Mouse (Mus musculus): ENCODE results near the gene Gse1.

Gse1 gene

DNA sequence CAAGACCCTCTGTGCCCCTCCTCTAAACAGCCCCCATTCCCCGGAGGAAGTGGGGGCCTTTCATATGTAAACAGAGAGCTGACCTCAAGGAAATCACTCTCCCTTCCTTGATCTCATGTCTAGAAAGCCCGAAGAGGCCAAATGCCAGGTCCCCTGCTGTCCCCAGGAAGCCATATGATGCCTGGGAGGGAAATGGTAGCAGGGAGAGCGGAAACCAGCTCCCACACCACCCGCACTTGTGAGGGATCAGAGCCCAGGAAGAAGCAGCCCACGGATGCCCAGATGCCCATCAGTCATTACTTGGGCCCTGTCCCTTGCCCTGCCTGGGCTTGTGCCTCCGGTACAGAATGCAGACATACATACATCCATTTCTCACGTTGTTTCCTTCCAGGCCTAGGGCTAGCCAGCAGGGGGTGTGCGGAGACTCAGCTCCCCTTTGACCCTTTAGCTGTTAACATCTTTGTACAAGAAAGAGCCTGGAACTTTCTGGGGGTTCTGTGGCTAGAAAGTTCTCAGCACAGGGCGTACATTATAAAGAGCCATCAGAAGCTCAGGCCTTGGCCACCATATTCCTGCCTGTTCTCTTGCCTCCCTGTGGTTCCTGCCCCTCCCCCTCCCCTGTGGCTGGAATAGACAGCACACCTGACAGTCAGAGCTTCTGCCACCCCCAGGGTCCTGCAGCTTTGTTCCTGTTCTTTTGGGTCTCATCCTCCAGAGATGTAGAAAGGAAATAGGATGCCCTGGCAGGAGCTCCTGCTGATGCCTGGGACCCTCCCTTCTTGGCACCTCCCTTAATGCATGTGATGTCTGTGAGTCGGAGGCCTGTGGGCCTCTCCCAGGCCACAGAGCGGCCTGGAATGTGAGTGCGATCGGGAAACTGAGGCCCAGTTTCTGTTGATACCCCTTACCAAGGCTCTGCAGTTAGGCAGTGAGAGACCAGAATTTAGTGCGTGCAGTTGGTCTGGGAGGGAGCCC lies 180.3 kb downstream of the Gse1 start:
- DNase-seq = no peak

DNA sequence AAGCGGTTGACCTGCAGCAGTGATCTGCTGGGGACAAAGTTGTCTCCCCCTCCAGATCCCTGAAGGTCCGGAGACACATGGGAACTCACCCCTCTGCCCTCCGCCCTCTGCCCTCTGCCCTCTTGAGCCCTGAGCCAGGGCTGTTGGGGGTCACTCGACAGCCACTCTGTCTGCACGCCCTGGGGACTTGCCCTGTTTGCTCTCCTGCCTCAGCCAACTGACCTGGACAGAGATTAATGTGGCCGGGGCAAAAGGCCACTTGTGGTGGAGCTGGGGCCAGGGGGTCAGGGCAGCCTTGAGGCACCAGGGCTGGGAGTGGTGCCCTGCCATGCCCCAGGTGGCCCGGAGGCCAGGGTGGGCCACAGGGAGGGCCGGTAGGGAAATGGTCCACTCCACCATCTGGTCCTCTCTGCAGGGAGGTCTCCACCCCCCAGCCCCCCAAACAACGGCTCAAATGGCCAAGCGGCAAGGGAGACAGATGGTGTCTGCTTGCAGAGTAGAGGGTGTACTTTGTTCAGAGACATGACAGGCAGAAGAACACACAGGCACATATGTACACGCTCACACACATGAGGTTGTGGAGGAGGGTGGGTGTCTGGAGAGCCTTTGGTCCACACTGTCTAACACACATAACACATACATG lies 181.2 kb downstream of the Gse1 start:
- no peak for DNase-seq

DNA sequence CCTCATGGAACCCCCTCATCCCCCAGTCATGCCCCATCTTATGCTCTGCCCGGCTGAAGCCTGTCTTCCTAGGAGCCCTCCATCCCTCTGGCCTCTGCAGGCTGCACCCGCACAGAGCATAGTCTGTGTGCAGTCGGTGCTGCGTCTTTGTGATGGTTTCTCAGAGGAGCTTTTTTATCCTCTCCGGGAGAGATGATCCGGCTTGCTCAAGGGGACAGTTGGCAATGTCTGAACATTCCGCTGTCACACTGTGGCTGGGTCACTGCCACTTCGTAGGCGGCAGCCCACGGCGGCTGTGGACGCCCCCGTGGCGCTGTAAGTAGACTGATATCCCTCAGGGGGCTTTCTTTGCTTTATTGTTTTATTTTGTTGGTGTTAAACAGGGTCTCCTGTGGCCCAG lies 182.8 kb downstream of the Gse1 start:
- no peak for DNase-seq

DNA sequence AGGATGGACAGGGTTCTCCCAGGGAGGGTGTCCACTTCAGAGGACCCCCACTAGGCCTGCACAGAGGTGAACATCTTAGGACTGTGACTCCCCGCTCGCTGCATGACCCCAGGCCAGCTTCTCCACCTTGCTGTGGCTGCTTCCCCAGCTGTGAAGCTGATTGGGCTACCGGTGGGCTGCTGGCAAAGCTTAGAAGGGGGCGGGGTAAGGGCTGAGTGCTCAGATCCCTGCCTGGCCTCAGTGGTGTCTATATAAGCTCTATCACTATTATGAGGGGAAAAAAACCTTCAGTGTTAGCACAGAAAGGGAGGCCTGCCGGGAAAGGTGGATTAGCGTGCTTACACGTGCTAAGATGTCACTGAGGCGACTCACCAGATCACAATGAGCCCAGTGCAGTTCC lies 183.6 kb downstream of the Gse1 start:
- no peak for DNase-seq

DNA sequence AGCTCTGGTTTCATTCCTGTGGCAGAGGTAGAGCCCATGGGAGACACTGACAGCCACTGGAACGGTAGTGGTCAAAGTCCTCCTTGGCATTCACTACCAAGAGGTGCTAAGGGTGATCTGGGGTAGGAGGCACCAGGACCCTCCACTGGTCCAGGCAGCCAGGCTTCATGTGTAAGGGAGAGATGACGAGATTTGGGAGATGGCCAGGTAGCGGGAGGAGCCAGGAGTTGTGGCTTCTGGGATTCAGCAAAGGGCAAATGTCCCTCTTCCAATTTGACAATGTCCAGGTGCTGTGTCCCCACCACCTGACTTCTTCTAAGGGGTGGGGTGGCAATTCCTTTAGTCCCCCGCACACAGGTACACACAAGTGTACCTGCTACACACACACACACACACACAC lies 184.1 kb downstream of the Gse1 start:
- DNase-seq = no peak

DNA sequence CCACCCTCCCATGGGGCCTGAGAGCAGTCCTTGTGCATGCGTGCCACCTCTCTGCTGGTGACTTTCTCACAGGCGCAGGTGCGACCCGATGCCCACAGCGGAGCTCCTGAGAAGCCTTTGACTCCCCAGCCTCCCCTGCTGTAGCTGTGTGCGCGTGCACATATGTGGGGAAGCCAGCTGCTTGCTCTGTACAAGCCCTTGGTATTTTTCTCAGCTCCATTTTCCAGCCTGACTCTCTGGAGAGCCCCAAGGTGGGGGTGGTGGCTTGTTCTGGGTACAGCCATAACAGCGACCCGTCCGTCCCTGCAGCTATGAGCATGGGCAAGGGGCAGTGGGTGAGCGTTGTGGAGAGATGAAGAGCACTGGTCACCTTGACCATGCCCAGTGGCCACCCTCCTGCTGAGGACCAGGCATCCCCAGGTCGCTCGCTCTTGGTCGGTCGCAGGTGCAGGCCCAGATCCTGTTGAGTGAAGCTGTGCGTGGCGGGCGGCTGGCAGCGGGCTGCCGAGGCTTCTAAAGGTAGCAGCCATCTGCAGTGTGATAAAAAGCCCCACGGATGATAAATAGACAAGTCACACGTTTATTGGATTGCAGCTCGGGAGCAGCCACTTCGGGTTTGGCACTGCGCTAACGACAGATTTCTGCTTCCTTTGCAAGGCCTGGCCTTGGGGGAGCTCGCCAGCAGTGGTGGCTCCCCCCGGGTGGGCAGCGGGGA lies 184.8 kb downstream of the Gse1 start:
- DNase-seq = peak; percentile 43

DNA sequence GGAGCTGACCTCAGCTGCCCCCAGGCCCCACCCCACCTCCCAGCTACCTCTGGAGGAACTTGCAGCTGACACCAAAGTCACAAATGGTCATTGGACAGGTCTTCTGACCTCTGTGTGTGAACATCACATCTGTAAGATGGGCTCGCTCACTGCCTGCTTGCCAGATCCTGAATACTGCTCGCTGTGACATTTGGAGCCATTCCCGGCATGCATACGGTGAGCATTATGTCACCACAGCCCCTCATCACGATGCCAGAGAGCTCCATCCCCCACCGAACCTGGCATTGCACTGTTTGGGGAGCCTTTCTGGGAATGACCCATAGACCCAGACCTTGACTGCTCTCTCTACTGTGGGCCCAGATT lies 185.4 kb downstream of the Gse1 start:
- no peak for DNase-seq

DNA sequence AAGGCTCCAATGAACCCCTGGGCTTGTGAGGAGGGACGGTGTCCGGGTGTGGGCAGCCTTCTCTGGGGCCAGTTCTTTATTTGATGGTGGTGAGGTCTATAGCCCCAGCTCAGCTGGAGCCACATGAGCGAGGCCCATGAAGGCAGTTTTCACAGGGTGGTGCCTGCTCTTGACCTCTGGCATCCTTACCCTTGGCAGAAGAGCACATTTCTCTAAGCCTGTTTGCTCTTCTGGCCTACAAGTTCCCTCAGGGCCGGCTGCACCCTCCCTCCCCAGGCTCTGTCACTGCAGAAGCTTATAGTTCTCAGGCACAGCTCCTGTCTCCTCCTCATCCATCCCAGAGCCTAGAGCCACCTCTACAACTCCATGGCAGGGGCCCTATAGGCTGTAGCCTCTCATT lies 186.0 kb downstream of the Gse1 start:
- no peak for DNase-seq

DNA sequence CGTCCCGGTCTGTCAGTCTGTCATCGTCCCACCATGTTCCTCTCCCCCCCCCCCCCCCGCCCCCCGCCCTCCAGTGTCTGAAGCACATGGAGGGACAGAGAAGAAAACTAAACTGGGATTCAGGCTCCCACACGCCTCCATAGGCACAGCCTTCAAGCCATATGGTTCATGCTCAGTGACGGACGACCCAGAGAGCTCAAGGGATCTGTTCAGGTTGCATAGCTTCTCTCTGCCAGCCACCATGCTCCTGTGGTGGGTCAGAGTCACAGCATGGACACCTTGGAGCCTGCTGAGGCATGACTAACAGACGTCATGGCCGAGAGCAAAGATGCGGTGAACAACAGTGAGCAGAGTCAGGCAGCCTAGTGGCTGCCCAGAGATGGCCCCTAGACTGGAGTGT lies 187.2 kb downstream of the Gse1 start:
- DNase-seq = no peak

DNA sequence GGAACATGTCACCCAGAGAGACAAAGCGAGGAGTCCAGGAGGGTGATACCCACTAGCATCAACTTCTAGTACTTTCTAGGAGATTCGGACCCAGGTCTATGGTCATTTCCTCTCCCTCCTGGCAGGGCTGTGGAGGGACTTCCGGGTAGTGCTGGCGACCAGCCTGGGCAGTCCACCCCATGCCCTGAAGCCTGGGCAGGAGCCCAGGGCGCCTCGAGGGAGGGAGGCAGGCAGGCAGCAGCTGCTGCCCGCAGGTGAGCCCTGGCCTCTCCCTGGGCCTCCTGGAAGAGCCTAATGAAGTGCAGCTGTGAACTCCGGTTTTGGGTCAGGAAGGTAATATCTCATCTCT lies 187.9 kb downstream of the Gse1 start:
- DNase-seq = no peak

DNA sequence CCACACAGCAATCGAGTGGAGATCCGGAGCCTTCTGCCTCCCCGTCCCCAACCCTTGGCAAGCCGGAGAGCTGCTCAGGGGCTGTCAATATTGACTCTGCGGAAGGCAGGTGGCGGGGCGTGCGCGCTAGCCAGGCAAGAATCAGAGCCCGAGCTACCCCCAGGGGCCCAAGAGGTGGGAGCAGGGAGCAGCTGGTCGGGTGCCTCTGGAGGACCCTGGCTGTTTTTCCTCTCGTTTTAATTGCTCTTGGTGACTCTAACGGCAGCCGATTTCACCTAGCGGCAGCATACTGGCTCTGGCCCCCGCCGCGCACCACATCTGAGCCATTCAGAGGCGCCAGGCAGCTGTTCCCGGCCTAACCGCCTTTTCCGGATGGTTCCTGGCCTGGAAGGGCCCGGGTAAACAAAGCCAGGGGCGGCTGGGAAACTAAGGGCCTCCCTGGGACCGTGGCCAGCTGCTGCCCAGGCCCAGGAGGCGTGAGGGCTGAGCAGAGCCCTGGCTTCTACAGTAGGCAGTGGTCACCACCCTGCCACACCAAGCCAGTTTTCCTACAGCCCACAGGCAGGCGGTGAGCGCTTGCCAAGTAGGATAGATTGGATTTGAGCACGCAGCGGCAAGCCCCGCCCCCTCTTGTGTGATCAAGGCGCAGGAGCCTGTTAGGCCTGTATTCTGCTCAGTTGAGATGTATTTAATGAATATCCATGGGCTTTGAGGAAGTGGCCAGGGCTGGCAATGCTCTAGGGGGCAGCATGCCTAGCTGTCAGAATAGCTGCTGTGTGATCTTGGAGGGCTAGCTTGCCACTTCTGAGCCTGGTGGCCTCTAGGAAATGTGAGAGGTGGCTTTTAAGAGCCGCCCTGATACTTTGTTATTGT lies 188.5 kb downstream of the Gse1 start:
- DNase-seq = peak; percentile 55

DNA sequence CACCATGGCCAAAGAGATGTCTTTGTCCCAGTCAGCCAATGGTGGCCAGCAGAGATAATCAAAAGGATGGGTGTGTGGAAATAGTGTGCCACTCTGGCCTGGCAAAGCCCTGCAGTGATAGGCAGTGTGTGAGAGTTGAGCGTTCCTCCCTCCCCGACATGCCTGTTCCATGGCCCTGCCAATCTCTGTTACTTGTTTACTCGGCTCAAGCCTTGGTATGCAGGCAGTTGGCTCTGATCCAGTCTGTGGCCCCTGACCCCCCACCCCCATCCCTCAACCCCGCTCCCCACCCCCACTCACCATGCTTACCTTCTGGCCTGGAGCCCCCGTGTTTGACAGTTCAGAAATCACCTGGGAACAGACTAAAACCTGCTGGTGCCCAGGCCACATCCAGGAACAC lies 189.9 kb downstream of the Gse1 start:
- no peak for DNase-seq

DNA sequence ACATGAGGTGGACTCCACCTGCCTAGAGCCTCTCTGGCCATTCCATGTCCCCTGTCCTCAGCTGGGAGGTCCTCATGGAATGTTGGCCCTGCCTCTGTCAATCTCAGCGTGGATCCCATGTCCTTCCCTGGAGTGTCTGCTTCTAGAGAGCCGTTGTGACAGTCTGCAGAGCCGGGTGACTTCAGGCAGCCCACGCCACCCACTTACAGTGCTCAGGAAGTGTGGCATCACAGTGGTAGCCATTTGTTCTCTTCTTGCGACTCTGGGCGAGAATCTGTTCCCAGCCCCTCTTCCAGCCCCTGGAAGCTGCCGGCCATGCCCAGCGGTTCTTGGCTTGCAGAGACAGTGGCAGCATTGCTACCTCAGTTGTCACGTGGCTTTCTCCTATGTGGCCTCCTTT lies 191.4 kb downstream of the Gse1 start:
- no peak for DNase-seq

DNA sequence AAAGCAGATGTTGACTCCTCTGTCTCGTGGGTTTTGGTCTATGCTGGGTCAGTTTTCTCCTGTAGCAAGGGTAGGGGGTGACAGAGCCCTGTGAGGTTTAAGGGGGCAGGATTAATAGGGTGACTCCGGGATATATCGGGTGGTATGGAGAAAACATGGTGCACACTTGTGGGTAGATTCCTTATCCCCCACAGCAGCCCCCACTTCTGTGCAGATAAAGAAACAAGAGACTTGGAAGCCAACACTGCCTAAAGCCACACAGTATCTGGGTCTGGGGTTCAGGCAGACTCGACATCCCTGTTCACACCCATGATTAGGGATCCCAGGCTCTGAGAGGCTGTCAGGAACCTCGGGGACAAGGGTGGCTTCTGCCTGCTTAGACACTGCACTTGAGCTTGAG lies 192.0 kb downstream of the Gse1 start:
- no peak for DNase-seq

DNA sequence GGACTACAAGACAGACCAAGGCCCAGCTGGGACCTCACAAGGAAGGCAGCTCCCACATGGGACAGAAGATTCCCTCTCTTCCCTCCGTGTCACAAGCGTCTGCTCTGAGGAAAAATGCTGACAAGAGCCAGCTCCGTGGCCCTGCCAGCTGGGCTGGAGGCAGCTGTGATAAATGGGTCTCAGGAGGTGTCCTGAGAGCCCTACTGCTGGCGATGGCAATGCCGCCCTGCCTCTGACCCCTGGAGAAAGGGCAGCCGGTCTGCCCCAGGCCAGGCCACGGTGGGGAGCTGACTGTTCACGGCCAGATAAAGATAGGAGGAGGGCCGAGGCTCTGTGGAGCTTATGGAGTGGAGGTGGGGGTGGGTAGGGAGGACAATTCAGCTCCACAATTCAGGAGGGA lies 193.4 kb downstream of the Gse1 start:
- DNase-seq = no peak

DNA sequence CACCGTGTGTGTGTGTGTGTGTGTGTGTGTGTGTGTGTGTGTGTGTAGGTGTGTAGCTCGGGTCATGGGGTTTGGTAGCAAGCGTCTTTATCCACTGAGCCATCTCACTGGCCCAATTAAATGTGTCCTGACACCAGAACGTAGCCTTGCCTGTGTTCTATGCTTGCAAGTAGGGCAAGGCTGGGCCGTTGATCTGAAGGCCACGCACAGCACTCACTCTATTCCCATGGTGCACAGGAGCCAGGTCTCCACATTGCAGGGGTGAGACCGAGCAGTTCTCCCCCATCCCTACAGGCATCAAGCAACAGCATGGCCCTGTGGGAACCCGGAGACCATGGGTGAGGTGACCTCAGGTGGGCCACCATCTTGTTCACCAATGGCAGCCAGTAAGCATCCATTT lies 194.0 kb downstream of the Gse1 start:
- no peak for DNase-seq

DNA sequence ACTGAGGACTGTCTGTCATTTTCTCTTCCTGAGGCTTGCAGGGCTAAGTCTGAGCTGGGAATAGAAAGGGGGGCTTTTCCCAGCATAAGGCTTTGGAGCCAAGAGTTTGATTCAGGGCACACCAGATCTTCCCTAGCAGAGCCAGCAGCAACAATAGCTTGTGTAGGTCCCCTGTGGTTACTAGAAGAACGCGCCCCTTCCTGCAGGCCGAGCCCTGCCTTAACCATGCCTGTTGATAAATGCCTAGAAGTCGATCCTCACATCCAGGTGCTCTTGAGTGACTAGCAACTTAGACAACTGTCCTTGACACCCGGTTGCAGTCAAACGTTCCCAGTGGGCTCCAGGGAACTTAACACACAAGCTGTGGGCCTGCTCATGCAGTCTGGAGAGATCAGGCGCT lies 195.3 kb downstream of the Gse1 start:
- DNase-seq = no peak

DNA sequence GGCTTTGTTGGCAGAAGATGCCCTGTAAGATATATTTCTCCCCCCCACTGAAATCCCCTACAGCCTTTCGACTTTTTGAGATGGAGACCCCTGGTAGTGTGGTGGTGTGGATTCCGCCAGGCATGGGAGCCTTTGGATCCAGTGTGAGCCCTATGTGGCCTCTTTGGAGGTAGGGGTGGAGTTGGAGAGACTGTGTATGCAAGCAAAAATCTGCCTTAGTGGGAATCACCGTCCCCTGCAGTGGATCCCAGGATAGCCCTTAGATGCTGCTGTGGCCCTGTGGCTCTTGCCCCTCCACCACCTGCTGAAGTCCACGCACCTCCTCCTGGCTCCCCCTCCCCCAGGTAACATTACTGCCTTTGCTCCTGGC lies 196.6 kb downstream of the Gse1 start:
- no peak for DNase-seq

DNA sequence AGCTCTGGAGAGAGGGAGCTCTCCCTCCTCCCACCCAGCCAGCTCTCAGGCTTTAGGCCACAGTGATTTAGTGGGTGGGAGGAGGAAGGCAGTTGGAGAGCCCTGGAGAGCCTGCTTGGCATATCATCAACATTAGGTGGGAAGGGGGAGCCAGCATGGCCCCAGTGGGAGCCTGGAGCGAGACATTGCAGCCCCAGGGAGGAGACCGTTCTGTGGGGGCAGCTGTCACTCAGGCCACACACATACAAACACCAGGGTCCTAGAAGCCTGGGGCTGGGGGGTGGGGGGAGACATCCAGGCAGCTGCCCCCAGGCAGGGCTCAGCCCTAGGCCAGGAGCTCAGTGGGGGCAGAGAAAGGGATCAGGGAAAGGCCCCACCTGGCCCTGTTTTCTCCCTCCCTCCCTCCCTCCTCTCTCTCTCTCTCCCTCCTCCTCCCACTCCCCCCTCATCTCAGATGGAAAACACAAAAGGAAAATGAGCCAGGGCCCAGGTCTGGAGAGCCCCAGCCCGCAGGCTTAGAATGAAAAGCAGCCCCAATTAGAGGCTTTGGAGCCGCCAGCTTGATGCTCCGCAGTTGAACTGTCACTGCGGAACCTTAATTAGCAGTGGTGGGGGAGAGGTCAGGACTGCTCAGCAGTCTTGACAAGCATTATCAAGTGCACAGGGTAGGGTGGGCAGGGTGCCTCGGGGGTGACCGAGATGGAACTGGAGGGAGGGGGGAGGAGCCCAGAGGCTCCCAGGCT lies 197.1 kb downstream of the Gse1 start:
- no peak for DNase-seq

DNA sequence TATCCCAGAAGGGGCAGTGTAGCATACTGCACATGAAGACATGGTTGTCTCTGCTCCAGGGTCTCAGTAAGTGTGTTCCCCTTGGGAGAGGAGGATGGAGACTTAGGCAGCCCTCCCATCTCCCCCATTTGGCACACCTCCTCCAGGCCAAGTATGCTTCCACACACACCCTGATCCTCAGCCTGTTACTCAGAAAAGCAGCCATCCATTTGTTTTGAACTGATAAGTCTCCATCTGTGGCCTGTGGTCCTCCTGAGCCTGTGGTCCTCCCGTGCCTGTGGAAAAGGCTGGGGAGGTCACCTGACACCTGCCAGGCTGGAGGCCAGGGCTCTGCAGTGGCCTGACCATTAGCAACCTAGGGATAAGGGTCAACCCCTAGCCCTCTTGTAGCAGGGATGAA lies 197.8 kb downstream of the Gse1 start:
- no peak for DNase-seq

DNA sequence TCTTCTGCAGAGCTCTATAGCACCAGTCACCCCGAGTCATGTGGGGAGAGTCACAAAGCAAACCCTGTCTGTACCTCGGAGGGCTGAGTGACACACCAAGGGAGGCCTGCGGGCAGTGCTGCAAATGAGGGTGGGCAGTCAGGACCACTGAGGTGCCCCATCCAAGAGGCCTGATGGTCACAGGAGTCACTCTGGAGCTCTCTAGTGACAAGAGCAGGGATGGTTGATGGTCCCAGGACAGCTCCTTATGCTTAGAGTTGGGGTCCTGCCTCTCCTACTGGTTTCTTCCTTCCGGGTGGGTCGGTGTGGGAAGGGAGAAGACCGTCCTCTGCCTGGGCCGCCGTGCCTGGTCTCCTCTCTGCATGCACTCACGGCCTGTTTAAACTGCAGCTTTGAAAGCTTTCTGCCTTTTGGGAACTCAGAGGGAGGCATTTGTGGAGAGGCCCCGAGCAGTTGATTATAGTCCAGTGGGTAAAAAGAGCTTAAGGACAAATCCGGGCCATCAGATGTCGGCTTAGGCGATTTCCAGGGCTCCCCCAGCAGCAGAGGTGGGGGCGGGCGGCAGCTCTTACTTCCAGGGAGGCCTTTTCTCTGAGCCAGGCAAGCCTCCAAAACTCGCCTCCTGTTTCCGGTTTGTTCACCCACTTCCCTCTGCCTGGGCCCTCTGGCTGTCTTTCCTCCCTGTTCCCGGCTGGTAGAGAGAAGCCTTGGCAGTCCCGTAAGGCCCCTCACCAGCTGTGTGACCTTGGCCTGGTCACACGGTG lies 198.5 kb downstream of the Gse1 start:
- peak; percentile 76 for DNase-seq

DNA sequence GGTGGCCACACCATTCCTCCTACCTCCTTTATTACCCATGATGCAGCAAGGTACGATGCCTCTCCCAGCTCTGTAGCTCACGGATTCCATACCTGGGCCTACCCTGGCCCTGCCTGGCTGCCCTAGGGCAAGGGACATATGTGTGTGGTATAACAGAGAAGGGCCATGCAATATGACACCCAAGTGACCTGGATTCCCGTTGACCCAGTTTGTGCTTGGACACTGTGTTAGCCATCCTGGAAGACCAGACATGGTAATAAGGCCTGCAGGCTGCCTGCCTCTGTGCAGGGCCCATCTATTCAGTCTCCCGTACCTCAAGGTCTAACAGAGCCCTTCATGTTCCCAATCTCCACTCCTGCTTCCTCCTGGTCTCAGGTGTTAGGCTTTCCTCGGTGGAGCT lies 200.2 kb downstream of the Gse1 start:
- no peak for DNase-seq

All from right cerebral cortex, postnatal 14 days (tissue).